Mouse (Mus musculus) lung, postnatal 36 days (tissue): Measurements from ENCODE around the gene Sp1.
A peak's percentile ranks its signal among the peaks of the same experiment; 100 is the strongest.

Experiments used
- DNase-seq: peaks from one replicate; pipeline ENCODE4 v3.0.0; 2022; ENCODE audit warnings: mixed read lengths

Sp1 gene

DNA sequence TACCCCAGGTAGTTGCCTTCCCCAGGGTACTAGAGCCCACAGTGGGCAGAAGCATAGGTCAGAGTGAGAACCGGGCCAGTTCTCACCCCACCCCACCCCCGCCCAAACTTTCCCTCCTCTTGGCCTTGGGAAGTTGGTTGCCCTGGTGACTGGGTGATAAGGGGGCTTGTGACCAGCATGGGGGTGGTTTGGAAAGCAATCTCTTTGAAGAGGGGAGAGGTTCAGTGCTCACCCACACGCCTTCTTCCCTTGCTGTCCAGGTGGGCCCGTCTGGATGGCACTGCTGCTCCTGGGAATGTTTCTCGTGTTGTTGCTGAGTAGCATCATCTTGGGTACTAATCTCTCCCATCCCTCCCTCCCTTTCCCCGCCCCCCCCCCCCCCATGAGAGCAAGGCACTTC lies 40.5 kb downstream of the Sp1 start:
- DNase-seq, result no peak

DNA sequence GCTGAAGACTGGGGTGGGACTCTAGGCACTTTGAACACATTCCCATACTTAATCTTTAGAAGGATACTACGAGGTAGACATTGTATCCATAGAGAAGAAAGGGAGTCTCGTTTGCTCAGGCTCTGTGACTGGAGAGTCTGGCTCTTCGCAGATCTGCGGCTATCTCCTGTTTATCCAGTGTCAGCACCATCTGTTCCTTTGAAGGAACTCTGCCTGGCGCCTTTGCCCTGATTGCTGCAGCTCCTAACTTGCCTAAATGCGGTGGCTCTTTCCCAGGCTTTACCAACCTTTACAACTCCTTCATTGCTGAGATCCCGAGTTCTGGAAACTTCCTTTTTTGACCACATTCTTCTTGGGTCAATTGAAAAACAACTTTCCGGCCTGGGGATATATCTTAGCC lies 43.4 kb downstream of the Sp1 start:
- DNase-seq, result no peak

DNA sequence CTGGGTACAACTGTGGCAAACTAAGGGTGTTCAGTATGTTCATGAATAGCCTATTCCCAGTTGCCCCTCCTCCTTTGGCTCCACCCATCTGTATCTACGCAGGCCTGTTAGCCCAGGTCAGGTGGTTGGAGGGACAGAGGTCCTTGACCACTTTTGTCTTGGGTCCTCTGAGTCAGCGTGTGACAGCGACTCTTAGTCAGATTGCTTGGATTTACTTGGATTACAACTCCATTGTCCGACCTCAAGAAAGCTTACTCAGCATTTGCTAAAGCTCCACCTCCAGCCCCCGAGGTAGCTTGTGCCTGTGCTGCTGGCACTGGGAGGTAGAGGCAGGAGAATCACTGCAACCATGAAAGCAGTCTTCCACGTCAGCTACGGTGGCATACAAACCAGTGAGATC lies 45.0 kb downstream of the Sp1 start:
- peak; percentile 68 for DNase-seq

DNA sequence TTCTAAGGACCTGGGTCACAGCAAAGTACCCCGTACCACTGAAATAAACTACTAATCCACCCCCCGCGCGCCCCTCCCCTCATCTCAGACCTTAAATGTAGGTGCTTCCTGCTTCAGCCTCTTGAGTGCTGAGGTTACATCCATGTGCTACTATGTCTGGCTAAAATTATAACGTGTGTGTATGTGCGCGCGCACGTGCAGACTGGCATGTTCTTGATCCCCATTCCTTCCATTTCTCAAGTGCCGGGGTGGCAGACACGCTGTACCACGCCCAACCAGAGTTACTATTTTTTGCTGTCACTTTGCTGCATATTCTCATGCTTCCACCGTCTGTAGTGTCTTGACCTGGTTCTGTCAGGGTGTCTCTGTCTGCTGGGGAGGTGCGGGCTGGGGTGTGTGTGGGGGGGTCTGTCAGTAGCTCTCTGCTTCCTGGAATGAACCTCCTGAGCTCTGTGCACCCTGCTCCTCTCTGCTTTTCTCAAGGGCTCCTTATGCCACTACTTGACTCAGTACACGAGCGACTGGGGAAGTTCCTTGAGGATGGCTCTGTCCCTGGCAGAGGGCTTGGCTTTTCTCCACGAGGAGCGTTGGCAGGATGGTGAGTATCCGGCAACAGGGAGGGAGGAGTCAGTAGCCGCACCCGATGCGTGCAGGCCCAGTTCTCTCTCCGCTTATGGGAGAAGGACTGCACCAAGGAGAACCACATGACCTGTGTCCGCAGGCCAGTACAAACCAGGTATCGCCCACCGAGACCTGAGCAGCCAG lies 45.9 kb downstream of the Sp1 start:
- peak; percentile 54 for DNase-seq

DNA sequence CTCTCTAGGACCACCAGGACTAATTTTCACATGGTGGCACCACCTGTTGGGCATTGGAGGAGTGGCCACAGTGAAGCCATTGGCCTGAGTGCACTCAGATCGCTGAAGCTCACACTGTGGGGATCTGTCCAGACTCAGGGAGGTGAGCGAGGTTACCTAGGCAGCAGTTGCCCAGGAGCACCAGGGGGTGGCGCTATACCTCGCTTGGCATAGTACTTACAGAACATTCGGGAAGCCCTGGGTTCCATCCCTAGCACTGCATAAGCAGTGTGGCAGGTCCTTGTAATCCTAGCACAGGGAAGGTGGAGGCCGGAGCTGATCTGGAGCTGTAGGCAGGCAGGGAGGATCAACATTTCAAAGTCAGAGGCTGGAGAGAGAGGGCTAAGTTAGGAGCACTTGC lies 50.0 kb downstream of the Sp1 start:
- peak; percentile 17 for DNase-seq

DNA sequence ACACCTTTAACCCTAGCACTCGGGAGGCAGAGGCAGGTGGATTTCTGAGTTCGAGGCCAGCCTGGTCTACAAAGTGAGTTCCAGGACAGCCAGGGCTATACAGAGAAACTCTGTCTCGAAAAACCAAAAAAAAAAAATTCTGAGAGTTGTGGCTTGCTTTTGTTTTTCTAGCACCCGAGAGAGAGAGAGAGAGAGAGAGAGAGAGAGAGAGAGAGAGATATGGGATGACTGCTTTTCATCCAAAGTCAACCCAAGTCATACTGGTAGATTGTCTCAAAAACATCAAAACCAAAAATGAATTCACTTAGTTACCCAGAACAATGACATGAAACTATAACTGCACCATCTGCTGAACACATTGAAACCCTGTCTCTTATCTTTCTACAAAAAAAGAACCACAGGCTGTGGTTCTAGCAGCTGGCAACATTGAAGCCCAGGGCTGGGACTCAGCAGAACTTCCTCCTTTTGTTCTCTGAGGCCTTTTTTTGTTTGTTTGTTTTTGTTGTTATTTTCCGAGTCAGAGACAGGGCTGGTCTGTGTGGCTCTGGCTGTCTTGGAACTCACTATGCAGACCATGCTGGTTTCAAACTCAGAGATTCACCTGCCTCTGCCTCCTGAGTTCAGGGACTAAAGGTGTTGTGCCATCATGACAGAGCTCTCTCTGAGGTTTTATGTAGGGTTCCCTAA lies 52.2 kb downstream of the Sp1 start:
- peak; percentile 22 for DNase-seq

DNA sequence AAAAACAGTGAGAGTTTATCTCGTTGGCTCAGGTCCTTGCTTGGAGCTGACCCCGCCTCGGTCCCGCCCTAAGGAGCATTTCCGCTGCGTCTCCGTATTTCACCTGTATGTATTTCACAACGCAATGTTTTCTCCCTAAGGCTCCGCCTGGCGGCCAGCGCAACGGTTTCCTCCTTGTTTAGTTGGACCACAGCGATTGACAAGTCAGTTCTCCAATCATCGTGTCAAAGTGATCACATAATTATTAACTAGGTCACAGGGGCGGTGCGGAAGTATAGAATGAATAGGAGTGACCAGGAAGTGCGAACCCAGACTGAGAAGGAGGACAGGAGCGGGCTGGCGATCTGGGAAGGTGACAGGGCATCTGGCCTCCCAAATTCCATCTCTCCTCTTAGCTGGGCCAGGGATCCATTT lies 53.0 kb downstream of the Sp1 start, which contains the start of gene Prr13:
Gene Prr13 (plus strand): TSS at position 125 of the 414 bp plus-strand sequence.
- DNase-seq, result peak; percentile 100

DNA sequence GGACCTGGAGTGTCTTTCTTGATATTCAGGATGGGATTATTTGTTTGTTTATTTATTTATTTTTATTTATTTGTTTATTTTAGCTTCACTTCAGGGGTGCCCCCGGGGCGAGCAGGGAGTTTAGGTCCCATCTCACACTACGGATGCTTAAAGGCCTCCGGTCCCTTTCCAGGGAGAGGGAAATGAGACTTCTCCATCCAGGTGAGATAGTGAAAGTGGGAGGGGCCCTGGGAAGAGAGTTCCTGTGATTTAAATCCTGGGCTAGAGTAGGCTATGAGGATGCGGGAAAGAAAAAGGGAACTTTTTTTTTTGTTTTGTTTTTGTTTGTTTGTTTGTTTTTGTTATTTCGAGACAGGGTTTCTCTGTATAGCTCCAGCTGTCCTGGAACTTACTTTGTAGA lies 53.4 kb downstream of the Sp1 start:
- DNase-seq, result peak; percentile 20

DNA sequence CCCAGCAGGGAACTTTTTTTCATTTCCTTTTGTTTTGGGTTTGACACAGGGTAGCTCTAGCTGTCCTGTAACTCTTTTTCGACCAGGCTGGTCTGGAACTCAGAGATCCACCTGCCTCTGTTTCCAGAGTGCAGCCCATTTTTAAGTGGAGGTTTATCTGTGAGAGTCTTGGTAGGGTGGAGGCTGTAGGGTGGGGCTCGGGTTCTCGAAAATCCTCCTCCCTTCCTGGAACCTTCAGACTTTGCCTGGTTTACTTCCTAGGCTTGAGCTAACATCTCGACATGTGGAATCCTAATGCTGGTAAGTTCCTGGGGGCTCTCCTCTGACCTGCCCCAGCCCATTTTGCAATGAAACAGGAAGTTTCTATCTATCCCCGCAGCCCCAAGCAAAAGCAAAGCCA lies 53.9 kb downstream of the Sp1 start:
- peak; percentile 14 for DNase-seq

DNA sequence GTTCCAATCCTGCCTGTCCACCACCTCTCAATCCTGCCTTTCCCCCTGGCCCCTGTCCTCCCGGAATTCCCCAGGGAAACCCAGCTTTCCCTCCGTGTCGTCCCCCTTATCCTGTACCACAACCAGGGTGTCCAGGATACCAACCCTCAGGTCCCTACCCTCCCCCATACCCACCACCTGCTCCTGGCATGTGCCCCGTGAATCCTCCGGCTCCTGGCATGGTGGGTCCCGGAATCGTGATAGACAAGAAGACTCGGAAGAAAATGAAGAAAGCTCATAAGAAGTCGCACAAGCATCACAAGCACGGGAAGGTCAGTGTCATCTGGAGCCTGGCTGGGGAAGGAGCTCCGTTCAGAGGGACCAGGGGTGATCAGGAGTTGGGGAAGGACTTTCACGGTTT lies 54.5 kb downstream of the Sp1 start:
- no peak for DNase-seq

DNA sequence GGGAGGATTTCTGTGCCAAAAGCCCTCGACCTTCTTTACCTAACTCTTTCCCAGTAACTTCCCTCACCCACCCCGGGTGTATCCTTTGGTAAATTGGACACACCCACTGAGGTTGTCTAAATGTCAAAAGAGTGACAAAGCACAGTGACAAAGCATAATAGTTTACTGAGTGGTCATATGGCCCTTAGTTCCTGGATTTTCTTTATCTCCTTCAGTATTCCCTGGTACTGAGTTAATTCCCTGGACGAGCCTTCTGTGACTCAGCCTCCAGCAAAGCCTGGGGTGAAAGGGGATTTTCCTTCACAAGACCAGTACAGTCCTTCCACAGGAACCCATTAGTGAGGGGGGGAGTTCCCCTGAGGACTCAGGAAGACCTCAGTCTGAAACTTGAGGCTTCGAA lies 55.0 kb downstream of the Sp1 start:
- peak; percentile 30 for DNase-seq

DNA sequence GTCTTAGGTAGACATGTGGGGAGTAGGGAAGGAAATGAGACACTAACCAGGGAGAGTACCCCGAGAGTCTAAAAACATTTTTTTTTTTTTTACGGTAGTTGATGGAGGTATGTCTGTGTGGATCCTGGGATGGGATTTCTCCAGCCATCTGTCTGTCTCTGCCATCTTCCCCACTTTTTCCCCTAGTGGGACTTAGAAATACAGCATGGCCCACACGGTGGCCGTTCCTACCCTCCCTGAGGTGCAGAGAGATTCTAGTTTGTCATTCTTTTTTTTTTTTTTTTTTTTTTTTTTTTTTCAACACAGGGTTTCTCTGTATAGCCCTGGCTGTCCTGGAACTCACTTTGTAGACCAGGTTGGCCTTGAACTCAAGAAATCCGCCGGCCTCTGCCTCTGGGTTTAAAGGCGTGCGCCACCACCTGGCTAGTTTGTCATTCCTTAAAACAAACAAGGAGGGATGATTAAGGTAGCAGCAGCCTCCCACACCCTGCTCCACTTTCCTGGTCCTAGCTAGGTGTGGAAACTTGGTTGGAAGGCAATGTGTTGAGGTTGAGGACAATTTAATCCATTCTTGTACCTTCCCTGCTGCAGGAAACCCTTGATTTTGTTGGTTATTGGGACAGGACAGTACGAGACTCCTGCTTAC lies 55.6 kb downstream of the Sp1 start:
- DNase-seq, result no peak

DNA sequence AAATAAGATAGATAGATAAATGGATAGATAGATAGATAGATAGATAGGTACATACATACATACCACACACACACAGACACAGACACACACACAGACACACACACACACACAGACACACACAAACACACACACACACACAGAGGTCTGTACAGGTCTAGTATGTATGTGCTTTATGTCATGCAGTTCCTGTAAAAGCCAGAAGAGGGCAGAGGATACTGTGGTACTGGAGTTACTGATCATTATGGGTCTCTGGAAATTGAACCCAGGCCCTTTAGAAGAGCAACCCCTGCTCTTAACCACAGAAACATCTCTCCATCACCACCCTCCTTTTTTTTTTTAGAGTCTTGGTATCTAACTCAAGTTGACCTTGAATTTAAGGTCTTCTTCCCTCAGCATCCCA lies 57.7 kb downstream of the Sp1 start:
- DNase-seq, result peak; percentile 78

DNA sequence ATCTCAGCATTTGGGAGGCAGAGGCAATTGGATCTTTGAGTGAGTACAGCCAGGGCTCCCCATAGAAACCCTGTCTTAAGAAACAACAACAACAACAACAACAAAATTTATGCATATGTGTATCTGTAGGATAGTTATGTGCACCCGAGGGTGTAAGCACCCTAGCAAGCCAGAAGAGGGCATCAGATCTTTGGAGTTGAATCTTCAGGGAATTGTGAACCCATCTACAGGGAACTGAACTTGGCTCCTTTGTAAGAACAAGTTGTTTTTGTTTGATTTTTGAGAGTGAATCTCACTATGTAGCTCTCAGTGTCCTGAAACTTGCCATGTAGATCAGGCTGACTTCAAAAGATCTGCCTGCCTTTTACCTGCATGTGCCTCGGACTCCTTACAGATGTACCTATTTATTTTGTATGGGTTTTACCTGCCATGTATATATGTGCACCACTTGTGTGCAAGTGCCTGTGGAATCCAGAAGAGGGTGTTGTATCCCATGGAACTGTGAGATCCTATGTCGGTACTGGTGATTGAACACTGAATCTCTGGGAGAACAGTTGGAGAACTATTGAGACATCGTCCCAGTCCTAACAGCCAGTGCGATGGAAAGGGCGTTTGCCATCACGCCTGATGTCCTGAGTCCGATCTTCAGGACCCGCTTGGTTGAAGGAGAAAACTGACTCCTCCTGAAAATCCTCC lies 62.9 kb downstream of the Sp1 start:
- no peak for DNase-seq

DNA sequence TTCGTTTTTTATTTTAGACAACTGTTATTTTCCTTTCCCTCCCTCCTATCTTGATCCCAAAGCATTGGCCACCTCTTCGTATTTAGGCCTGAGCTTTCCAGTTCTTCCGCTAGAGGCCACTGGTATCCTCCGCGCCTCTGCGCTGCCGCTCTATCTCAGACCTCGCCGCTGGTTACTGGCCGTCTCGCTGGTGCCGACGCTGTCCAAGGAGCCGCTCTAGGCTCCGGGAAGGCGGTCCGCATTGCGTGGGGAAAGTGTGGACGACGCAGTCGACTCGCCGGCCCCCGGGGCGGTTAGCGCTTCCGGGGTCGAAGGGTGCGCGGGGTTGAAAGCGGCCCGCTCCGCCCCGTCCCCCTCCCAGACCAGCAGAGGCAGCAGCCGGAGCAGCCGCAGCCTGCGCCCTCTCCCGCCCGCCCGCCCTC lies 64.3 kb downstream of the Sp1 start, which contains the start of gene Pcbp2:
Gene Pcbp2 (plus strand): TSS at position 357 of the 422 bp plus-strand sequence.
- DNase-seq, result peak; percentile 97

DNA sequence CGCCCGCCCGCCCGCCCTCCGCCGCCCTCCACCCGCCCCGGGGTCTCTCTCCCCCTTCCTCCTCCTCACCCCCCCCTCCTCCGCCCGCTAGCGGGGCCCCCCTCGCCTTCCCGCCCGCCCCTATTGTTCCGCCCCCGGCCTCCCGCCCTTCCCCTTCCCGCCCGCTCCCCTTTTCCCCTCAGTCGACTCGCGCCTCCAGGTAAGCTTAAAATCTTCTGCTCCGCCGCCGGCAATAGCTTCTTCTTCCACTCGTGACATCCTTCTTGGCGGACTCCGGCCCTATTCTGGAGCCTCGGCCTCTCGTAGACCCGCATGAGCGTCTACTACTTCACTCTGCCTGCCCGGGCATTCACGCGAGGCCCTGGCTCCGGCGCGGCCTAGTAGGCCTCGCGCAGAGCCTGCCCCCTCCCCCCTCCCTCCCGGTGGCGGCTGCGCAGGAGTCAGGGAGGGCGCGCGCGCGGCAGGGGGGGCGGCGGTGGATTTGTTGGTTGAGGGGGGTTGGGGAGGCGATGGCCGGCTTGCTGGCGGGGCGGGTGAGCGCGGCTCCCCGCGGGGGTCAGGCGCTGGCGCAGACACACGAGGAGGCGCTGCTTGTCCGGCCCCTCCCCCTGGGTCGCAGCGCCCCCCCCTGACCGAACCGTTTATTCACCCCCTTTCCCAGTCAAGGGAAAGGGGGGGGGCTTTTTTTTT lies 64.8 kb downstream of the Sp1 start:
- peak; percentile 84 for DNase-seq

DNA sequence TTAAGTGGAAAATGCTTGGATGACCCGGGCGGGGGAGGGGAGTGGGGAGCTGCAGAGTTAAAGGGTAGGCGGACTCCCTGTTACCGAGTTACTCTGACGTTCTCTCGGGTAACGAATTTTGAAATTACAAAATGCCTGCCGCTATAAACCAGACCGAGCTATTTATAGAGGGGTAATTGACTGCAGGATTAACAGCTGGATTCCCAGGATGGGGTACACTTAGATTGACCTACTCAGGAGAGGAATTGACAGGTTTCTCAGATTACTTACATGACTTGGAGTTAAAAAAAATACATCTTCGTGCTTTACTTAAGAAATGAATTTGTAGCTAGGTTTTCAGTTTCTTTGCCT lies 65.3 kb downstream of the Sp1 start:
- DNase-seq, result no peak

DNA sequence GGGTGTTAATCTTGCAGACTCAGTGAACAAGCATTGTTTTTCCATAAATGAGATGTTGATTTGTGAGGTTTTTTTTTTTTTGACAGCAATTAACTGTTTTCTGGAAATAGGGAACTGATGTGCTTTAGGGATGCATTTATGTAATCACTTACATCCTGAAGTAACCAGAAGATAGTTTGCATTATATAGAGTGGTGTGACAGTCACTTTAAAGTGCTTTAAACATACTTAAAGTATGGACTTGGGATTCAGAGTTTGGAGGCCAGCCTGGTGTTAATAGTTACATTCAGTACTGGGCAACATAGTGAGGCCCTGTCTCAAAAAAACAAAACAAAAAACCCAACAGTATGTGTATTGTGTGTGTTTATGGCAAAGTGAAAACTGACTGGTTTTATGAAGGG lies 65.8 kb downstream of the Sp1 start:
- no peak for DNase-seq

DNA sequence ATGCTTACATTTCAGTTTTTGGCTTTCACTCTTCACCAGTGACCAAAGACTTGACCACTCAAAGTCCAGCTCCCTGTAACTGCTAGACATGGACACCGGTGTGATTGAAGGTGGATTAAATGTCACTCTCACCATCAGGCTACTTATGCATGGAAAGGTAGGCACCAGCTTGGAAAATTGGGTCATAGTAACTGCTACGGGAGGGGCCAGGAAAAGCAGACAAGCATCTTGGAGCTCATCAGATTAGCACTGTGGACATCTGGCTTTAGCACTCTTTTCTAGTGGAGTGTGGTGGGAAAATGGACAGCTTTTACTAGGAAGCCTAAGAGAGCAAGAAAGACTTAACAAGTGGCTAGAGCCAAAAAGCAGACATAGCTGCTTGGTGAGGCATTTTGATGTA lies 67.3 kb downstream of the Sp1 start:
- no peak for DNase-seq

DNA sequence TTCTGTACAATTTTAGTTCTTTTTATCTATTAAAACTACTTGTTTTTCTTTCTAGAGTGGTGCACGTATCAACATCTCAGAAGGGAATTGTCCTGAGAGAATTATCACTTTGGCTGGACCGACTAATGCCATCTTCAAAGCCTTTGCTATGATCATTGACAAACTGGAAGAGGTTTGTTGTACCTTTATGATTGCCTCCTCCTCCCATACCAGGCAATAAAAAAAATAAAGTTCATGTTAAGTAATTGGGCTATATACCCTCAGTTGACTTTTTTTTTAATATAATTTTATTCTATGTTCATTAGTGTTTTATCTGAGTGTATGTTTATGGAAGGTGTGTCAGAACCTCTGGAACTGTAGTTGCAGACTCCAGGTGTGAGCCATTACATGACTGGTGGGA lies 68.6 kb downstream of the Sp1 start:
- DNase-seq, result no peak

DNA sequence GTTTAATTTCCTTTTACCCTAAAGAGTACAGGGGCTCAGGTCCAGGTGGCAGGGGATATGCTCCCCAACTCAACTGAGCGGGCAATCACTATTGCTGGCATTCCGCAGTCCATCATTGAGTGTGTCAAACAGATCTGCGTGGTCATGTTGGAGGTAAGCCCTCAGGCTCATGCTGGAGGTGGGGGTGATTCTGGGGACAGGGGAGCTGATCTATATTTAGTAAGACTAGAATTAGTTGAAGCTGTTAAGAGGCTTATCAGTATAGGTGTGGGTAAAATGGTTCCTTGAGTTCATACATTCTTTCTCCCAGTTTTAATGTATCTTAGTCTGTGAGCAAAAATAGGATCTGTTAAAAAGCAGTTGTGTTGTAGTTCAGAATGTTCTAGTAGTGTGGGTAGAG lies 77.2 kb downstream of the Sp1 start:
- DNase-seq, result no peak

DNA sequence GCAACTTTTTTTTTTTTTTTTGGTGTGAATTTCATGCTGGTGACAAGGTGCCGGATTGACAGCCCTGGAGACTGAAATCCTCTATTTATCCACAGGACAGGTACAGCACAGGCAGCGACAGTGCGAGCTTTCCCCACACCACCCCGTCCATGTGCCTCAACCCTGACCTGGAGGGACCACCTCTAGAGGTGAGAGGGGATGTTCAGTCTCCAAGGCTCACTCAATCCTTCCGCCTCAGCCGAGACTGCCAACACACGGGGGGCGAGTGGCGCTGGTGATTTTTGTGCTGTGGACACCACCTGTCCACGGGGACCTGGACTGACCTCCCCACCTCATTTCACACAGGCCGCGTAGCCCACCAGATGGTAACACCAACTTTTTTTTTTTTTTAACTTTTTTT lies 79.9 kb downstream of the Sp1 start:
- no peak for DNase-seq
